Mouse (Mus musculus) embryonic fibroblast, embryonic 13.5 days (primary cell): ENCODE measurements around the gene Serpini1. TPM values are rescaled to one million over a fixed set of nuclear protein-coding genes. Genes with fewer than 3 reads are reported as not detected.
"Not testable (repeated sequence)": the region's sequence is repeated elsewhere in the genome, so short reads cannot be mapped to it uniquely, and the experiment has no call there.

Experiments
- H3K27ac ChIP-seq: 2 replicates; pipeline ENCODE4 v1.5.1; 2012; ENCODE audit warnings: low read length, control low read depth, inconsistent platforms; ENCODE audit not compliant: insufficient read depth
- H3K4me1 ChIP-seq: 2 replicates; pipeline ENCODE4 v1.6.1; 2011; ENCODE audit warnings: low read length; ENCODE audit not compliant: control insufficient read depth, insufficient read depth
- H3K4me3 ChIP-seq: 2 replicates; pipeline ENCODE4 v1.5.1; 2011; ENCODE audit warnings: mild to moderate bottlenecking, control low read depth, low read length; ENCODE audit not compliant: insufficient read depth
- CTCF ChIP-seq: IDR thresholded peaks from 2 replicates; pipeline ENCODE4 v1.5.1; 2011; ENCODE audit warnings: mild to moderate bottlenecking, control low read depth, low read length, moderate library complexity, borderline replicate concordance; ENCODE audit not compliant: insufficient read depth
- POLR2A ChIP-seq: IDR thresholded peaks from 2 replicates; pipeline ENCODE4 v1.6.1; 2011; ENCODE audit warnings: low read depth, mild to moderate bottlenecking, control low read depth, low read length, moderate library complexity
- polyA plus RNA-seq: library from polyadenylated mRNA; stranded (reverse); fragments of >200 nt; gene quantifications from 2 replicates; pipeline ENCODE4 v1.2.4, GENCODE M21; 2011; ENCODE audit warnings: low read depth; ENCODE audit not compliant: missing spikeins, insufficient read length

Serpini1 gene
- polyA plus RNA-seq, 1 experiment, result 1.9 TPM

DNA sequence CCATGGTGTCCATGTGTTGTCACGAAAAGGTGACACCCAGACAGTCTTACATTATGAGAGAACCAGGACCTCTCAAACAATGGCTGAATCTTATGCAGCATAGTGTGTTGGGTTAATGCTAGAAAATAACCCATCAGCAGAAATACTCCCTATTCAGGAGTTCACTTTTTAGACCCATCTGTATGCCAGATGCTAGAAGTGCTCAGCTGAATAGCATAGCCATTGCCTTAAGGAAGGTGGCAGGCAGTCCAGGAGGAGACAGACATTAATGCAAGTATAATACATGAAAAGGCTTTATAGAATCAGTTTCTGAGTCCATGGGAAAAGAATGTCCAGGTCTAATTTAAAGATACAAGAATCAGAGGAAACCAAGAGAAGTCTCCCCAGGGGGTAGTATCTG, 75.9 kb downstream of the Serpini1 start:
- TF ChIP-seq CTCF, result no peak
- Histone ChIP-seq H3K27ac (no peak overlapping the region), H3K4me3 (no peak overlapping the region)

DNA sequence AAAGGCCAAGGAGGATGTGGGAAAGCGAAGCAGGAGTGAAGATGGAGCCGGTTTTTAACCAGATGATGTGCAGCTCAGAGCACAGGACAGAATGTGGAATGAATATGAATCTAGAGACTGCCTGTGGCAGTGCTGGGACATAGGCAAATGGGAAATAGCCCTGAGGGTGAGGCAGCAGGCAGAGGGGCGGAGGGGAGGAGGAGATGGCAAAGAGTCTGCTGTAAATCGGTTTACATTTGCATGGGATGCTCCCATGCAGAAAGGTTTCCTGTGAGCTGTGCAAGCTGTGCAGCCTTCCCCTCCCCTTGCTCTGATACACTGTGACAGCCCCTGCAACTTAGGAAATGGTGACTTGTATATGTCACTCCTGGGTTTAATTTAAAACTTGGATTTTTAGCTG, 76.3 kb downstream of the Serpini1 start:
- TF ChIP-seq POLR2A (no peak), CTCF (no peak)
- Histone ChIP-seq H3K27ac (no peak overlapping the region), H3K4me3 (no peak overlapping the region), H3K4me1 (no peaks in the 10 kb centered on the region)

More for the DNA sequence above, 75.9 kb downstream of the Serpini1 start:
- H3K4me1 ChIP-seq, result no peaks in the 10 kb centered on the region

DNA sequence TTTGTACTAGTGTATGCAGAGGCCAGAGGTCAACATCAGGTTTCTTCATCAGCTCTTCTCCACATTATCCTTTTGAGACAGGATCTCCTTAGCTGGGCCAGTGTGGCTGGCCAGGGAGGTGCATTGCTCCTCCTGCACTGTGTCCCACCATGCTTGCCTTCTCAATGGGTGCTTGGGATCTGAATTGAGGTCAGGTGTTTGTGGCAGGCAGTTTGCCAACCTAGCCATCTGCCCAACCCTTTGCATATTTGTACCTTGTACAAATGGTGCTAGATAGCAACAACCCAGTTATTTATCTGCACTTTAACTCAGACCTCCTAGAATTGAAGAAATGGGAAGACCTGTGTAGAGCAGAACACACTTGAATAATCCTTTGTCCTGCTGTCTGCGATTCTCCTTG, 78.3 kb downstream of the Serpini1 start:
- Histone ChIP-seq H3K27ac (no peak overlapping the region), H3K4me3 (no peak overlapping the region), H3K4me1 (no peaks in the 10 kb centered on the region)
- TF ChIP-seq CTCF, result no peak
- TF ChIP-seq POLR2A, result no peak

DNA sequence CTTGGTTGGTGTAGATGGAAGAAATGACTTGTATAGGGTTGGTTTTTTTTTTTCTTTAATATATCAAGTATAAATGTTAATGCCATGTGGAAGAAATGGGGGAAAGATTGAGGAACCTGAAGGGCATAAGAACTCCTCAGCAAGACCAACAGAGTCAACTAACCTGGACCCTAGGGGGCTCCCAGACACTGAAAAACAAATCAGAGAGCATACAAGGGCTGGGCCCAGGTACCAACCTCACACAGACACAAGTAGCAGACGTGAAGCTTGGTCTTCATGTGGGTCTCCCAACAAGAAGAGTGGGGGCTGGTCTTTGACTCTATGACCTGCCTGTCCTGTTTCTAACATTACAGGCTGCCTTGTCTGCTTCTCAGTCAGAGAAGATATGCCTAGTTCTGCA, 82.2 kb downstream of the Serpini1 start:
- Histone ChIP-seq H3K4me1 (no peaks in the 10 kb centered on the region), H3K27ac (no peak overlapping the region), H3K4me3 (no peak overlapping the region)
- TF ChIP-seq CTCF, result no peak
- no peak for TF ChIP-seq POLR2A

DNA sequence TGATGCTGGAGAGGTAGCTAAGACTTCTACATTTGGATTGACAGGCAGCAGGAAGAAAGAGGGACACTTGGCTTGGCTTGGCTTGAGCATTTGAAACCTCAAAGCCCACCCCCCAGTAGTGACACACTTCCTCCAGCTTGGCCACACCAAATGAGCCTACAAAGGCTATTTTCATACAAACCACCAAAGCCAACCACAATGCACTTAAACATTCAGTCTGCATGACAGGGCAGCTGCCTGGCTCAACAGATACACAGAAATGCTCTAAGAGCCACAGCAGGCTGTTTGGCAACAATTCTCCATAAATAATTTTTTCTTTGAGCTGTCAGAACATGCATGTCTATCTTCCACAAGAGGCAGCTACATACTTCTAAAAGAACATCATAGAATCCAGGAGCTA, 90.2 kb downstream of the Serpini1 start:
- no peaks in the 10 kb centered on the region for H3K4me1 ChIP-seq
- no peak overlapping the region for H3K27ac ChIP-seq
- no peak for TF ChIP-seq POLR2A
- no peak for TF ChIP-seq CTCF
- H3K4me3 ChIP-seq, result no peak overlapping the region

DNA sequence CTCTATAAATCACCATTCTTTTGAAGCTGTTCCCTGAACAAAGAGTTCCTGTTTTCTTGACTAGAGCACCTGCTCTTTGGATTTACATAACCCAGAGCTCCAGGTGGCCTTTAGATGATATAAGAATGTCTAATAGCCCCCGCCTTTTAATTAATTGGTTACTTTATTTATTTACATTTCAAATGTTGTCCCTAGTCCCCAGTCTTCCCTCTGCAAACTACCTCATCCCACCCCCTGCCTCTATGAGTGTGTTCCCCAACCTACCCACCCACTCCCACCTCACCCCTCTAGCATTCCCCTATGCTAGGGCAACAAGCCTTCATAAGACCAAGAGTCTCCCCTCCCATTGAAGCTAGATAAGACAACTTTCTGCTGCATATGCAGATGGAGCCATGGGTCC, 90.9 kb downstream of the Serpini1 start:
- TF ChIP-seq POLR2A (no peak), CTCF (no peak)
- H3K27ac ChIP-seq, result no peak overlapping the region
- H3K4me1 ChIP-seq, result no peaks in the 10 kb centered on the region
- H3K4me3 ChIP-seq, result no peak overlapping the region

DNA sequence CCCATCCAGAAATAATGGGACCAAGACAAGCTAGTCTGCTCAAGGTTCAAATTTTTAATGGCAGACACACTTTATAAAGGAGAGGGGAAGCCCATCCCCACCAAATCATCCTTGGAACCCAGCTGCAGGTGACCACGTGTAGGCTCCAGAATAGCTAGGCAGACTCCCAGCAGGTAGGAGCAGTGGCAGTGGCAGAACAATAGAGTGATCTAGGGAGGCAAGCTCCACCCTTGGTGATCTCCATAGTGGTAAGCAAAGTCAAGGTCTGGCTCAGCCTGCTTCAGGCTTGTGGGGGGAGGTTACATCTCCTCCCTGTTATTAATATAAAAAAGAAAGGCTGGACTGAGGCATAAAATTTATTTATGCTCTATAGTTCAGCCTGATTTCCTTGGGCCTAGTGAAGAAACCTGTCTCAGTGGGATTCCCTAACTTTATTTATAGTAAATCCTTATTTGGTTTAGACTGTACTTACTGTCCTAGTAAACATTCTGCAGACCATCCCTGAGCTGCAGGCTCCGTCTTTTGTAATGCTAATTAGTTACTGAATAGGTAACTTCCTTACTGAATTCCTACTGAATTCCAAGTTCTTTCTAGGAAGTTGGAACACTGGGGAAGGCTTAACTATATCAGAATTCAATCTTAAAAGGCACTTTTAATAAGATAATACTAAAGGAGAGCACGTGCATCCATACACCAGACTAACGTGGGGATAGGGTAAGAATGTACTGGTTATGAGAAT, 93.2 kb downstream of the Serpini1 start:
- H3K4me3 ChIP-seq, H3K4me1 ChIP-seq, H3K27ac ChIP-seq: not testable (repeated sequence)

DNA sequence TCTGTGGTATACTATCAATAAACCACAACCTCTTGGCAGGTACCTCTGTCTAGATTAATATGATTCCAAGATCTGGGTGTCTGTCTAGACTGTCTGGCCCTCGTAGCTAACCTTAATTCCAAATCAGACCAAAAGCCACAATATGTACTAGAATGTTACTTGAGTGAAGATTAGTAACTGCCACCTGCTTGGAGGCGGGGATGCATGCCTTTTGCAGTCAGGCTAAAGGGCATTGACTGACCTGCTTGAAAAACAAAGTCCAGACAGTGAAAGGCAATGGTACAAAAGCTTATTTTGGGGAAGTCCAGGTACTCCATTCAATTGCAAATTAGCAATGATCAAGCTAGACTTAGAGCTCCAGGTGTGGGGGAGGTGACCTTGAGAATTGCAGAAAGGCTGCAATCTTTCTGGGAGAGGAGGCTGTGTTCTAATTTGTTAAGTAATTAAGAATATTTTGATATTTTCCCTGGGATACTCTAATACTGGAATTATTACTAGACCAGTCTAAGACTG, 94.3 kb downstream of the Serpini1 start:
- no peak overlapping the region for H3K4me3 ChIP-seq

DNA sequence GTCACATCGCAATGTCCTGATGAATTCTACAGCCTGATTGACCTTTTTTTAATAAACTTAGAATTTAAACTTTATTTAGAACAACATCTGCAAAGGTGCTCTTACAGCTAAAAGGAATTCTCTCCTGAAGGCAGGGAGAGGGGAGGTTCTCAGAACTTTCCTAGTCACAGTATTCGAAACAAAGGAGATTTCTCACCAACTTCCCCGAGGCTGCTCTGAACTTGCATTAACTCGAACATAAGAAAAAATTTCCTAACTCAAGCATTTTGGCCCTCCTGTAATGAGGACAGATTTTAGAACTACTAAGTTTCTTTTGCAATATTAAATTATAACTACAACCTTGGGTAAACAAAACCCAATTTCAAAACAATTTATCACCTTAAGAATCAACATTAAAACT, 96.6 kb downstream of the Serpini1 start:
- H3K27ac ChIP-seq, result not testable (repeated sequence)

More for the DNA sequence above, 94.3 kb downstream of the Serpini1 start:
- no peak overlapping the region for H3K27ac ChIP-seq
- no peaks in the 10 kb centered on the region for H3K4me1 ChIP-seq
- TF ChIP-seq CTCF (no peak), POLR2A (no peak)

DNA sequence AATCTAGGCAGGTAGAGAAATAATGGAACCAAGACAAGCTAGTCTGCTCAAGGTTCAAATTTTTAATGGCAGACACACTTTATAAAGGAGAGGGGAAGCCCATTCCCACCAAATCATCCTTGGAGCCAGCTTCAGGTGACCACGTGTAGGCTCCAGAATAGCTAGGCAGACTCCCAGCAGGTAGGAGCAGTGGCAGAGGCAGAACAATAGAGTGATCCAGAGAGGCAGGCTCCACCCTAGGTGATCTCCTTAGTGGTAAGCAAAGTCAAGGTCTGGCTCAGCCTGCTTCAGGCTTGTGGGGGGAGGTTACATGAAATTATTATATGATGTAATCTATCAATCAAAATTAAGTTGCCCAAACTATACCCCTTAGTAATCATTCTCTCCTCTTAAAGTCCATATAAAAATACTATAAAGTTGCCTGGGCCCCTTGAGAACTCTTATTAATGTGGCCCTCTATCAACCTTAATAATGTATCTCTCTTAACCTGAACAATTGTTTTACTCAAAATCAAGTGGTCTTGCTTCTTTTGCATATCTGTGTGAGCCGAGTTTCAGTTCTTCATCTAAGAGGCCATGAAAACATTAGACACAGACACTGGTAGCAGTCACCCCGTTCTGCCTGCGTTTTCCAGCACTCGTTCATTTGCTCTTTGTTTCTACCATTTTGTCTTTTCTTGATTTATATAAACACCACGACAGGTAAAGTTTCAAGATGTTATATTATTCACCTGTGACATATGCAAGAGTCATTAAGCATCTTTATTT, 98.4 kb downstream of the Serpini1 start:
- Histone ChIP-seq H3K4me3 (no peak overlapping the region), H3K27ac (no peak overlapping the region), H3K4me1 (no peaks in the 10 kb centered on the region)
- TF ChIP-seq CTCF, result no peak
- no peak for TF ChIP-seq POLR2A

More for the DNA sequence above, 96.6 kb downstream of the Serpini1 start:
- not testable (repeated sequence) for H3K4me1 ChIP-seq, H3K4me3 ChIP-seq
